Mouse (Mus musculus) forebrain, embryonic 13.5 days (tissue): ENCODE results near the gene Rab35. TPM values are rescaled to one million over a fixed set of nuclear protein-coding genes. Genes with fewer than 3 reads are reported as not detected.

ENCODE experiments used
- ATAC-seq: fragments of 200-750 bp; cut with Nextera tagmentation; 2 replicates; pipeline ENCODE4 v1.8.0; 2017
- H3K27ac ChIP-seq: fragments of 300-500 bp; sonication (generic); 2 replicates; pipeline ENCODE4 v1.5.1; 2015; ENCODE audit warnings: inconsistent platforms, mild to moderate bottlenecking, moderate library complexity
- H3K27me3 ChIP-seq: fragments of 300-500 bp; sonication (generic); 2 replicates; pipeline ENCODE4 v1.6.1; 2015; ENCODE audit warnings: mild to moderate bottlenecking, inconsistent platforms
- H3K36me3 ChIP-seq: fragments of 300-500 bp; sonication (generic); 2 replicates; pipeline ENCODE4 v1.6.1; 2015; ENCODE audit warnings: mild to moderate bottlenecking, inconsistent platforms; ENCODE audit not compliant: poor library complexity, severe bottlenecking
- H3K4me1 ChIP-seq: fragments of 300-500 bp; sonication (generic); 2 replicates; pipeline ENCODE4 v1.6.1; 2015; ENCODE audit warnings: inconsistent platforms
- H3K4me2 ChIP-seq: fragments of 300-500 bp; sonication (generic); 2 replicates; pipeline ENCODE4 v1.6.1; 2015; ENCODE audit warnings: inconsistent platforms, mild to moderate bottlenecking, moderate library complexity
- H3K4me3 ChIP-seq: fragments of 300-500 bp; sonication (generic); 2 replicates; pipeline ENCODE4 v1.5.1; 2015; ENCODE audit warnings: mild to moderate bottlenecking, inconsistent platforms
- H3K9ac ChIP-seq: fragments of 300-500 bp; sonication (generic); 2 replicates; pipeline ENCODE4 v1.6.1; 2015; ENCODE audit warnings: mild to moderate bottlenecking, inconsistent platforms
- H3K9me3 ChIP-seq: fragments of 300-500 bp; sonication (generic); replicated peaks from 2 replicates; pipeline ENCODE4 v1.6.1; 2016; ENCODE audit warnings: inconsistent platforms
- WGBS: fragments of 180-500 bp; shearing (Covaris S2); methylation state at CpG from one replicate; pipeline ENCODE4 v1.1.7; 2015; 5-methylcytosine and 5-hydroxymethylcytosine counted together
- microRNA-seq: library from miRNA; unstranded; fragments of <30 nt; microRNA quantifications from one replicate; pipeline ENCODE4, GENCODE M21; 2016
- polyA plus RNA-seq: library from polyadenylated mRNA; unstranded; fragments of >200 nt; fragmentation: Nextera tagmentation; extraction: Ambion mirVana; gene quantifications from 2 replicates; pipeline ENCODE4 v1.2.1, GENCODE M21; 2015

Rab35 gene
- polyA plus RNA-seq, 1 experiment from 2014 or later, result 12.1 TPM

- H3K4me1 ChIP-seq, result peaks cover 17% of the 10 kb centered on the region
- no peak overlapping the region for H3K9ac ChIP-seq
- no peaks in the 10 kb centered on the region for H3K27me3 ChIP-seq
- H3K9me3 ChIP-seq, result no peaks in the 10 kb centered on the region
- H3K36me3 ChIP-seq, result no peaks in the 10 kb centered on the region
- H3K4me2 ChIP-seq, result no peak overlapping the region
- H3K27ac ChIP-seq, result no peak overlapping the region
- ATAC-seq, result no peak
- WGBS, result 91% methylated on average over 11 of the region's 11 CpGs
- H3K4me3 ChIP-seq, result no peak overlapping the region
Measured at GRCm38 (mm10) chr5:115669974-115670373, 38.3 kb downstream of the Rab35 start.

- H3K9ac ChIP-seq, result no peak overlapping the region
- H3K36me3 ChIP-seq, result no peaks in the 10 kb centered on the region
- H3K27me3 ChIP-seq, result no peaks in the 10 kb centered on the region
- WGBS, result 91% methylated on average over 2 of the region's 2 CpGs
- H3K4me1 ChIP-seq, result peaks cover 17% of the 10 kb centered on the region
- no peak overlapping the region for H3K4me3 ChIP-seq
- ATAC-seq, result no peak
- no peak overlapping the region for H3K4me2 ChIP-seq
- H3K27ac ChIP-seq, result no peak overlapping the region
- H3K9me3 ChIP-seq, result no peaks in the 10 kb centered on the region
Measured at GRCm38 (mm10) chr5:115670406-115670805, 38.7 kb downstream of the Rab35 start.

GRCm38 (mm10) chr5:115671846-115672245 is 40.1 kb downstream of the Rab35 start:
- H3K4me1 ChIP-seq, result 0 out of 2 replicates have a peak, but pooled peaks cover 6% of the 10 kb centered on the region

GRCm38 (mm10) chr5:115685126-115685525 is 53.4 kb downstream of the Rab35 start:
- ATAC-seq, result no peak
- no peaks in the 10 kb centered on the region for H3K36me3 ChIP-seq

More at GRCm38 (mm10) chr5:115671846-115672245, 40.1 kb downstream of the Rab35 start:
- ATAC-seq, result no peak
- Histone ChIP-seq H3K36me3 (no peaks in the 10 kb centered on the region), H3K4me3 (no peak overlapping the region), H3K4me2 (no peak overlapping the region), H3K27me3 (no peaks in the 10 kb centered on the region), H3K9ac (no peak overlapping the region), H3K9me3 (no peaks in the 10 kb centered on the region), H3K27ac (no peak overlapping the region)
- 65% methylated on average over 8 of the region's 8 CpGs for WGBS

GRCm38 (mm10) chr5:115686716-115687115 is 55.0 kb downstream of the Rab35 start:
- Histone ChIP-seq H3K4me2 (no peak overlapping the region), H3K36me3 (no peaks in the 10 kb centered on the region), H3K27me3 (no peaks in the 10 kb centered on the region), H3K9me3 (no peaks in the 10 kb centered on the region), H3K27ac (no peak overlapping the region), H3K4me1 (no peaks in the 10 kb centered on the region), H3K9ac (no peak overlapping the region), H3K4me3 (no peak overlapping the region)
- 46% methylated on average over 7 of the region's 7 CpGs for WGBS
- ATAC-seq, result no peak

More at GRCm38 (mm10) chr5:115685126-115685525, 53.4 kb downstream of the Rab35 start:
- whole genome bisulfite sequencing, result 87% methylated on average over 10 of the region's 10 CpGs
- Histone ChIP-seq H3K27ac (no peak overlapping the region), H3K4me2 (no peak overlapping the region), H3K4me1 (no peaks in the 10 kb centered on the region), H3K9ac (no peak overlapping the region), H3K9me3 (no peaks in the 10 kb centered on the region), H3K27me3 (no peaks in the 10 kb centered on the region), H3K4me3 (no peak overlapping the region)

GRCm38 (mm10) chr5:115693271-115693670 is 61.6 kb downstream of the Rab35 start:
- Histone ChIP-seq H3K9me3 (no peaks in the 10 kb centered on the region), H3K27ac (no peak overlapping the region), H3K4me1 (peaks cover 5% of the 10 kb centered on the region; the same call in 1 of the 2 replicates), H3K4me3 (no peak overlapping the region), H3K4me2 (no peak overlapping the region), H3K9ac (no peak overlapping the region), H3K27me3 (no peaks in the 10 kb centered on the region), H3K36me3 (no peaks in the 10 kb centered on the region)
- 60% methylated on average over 3 of the region's 3 CpGs for WGBS
- no peak for ATAC-seq

- no peak overlapping the region for H3K4me3 ChIP-seq
- no peaks in the 10 kb centered on the region for H3K36me3 ChIP-seq
- no peaks in the 10 kb centered on the region for H3K27me3 ChIP-seq
- 60% methylated on average over 6 of the region's 6 CpGs for WGBS
- no peak overlapping the region for H3K9ac ChIP-seq
- no peak for ATAC-seq
- no peaks in the 10 kb centered on the region for H3K9me3 ChIP-seq
- H3K4me1 ChIP-seq, result peaks cover 5% of the 10 kb centered on the region; the same call in 1 of the 2 replicates
- H3K4me2 ChIP-seq, result no peak overlapping the region
- no peak overlapping the region; the same call in 1 of the 2 replicates for H3K27ac ChIP-seq
Measured at GRCm38 (mm10) chr5:115695191-115695770, 63.6 kb downstream of the Rab35 start.

GRCm38 (mm10) chr5:115696811-115697210 is 65.1 kb downstream of the Rab35 start:
- Histone ChIP-seq H3K9ac (no peak overlapping the region), H3K9me3 (no peaks in the 10 kb centered on the region), H3K27me3 (no peaks in the 10 kb centered on the region), H3K27ac (no peak overlapping the region), H3K36me3 (no peaks in the 10 kb centered on the region), H3K4me3 (no peak overlapping the region), H3K4me2 (no peak overlapping the region), H3K4me1 (peaks cover 5% of the 10 kb centered on the region; the same call in 1 of the 2 replicates)
- no peak for ATAC-seq
- WGBS, result 84% methylated on average over 5 of the region's 5 CpGs

Small RNA genes within 50 kb of the gene (microRNA-seq; reads per million reads assigned to microRNA genes)
- not detected for gene Mir7030

Other genes starting within 250 kb of the Rab35 start
- gene Msi1, start 202.3 kb upstream of the Rab35 start, polyA plus RNA-seq, result 99.0 and 107 TPM in 2 replicates
- gene Pla2g1b, start 165.6 kb upstream of the Rab35 start, polyA plus RNA-seq, result not detected in 2 replicates
- gene Sirt4, start 147.2 kb upstream of the Rab35 start, polyA plus RNA-seq, result 24.7 TPM in 2 replicates
- 16.8 and 17.7 TPM in 2 replicates for gene Pxn, start 125.2 kb upstream of the Rab35 start, polyA plus RNA-seq
- gene Rplp0, start 72.4 kb upstream of the Rab35 start, polyA plus RNA-seq, result 1,081 and 1,088 TPM in 2 replicates
- 41.7 and 46.1 TPM in 2 replicates for gene Gcn1l1, start 66.7 kb upstream of the Rab35 start, polyA plus RNA-seq
- 15.6 and 18.8 TPM in 2 replicates for gene Bicdl1, start 99.7 kb downstream of the Rab35 start, polyA plus RNA-seq
- 30.8 and 31.3 TPM in 2 replicates for gene Cit, start 213.4 kb downstream of the Rab35 start, polyA plus RNA-seq